Mouse (Mus musculus) forebrain, embryonic 12.5 days (tissue): Measurements from ENCODE around the gene Phxr2. TPM values are rescaled to one million over a fixed set of nuclear protein-coding genes. Genes with fewer than 3 reads are reported as not detected.

Experiments
- ATAC-seq: fragments of 200-750 bp; cut with Nextera tagmentation; 2 replicates; pipeline ENCODE4 v1.8.0; 2017; ENCODE audit warnings: moderate TSS enrichment; ENCODE audit not compliant: low FRiP score
- H3K27ac ChIP-seq: fragments of 300-500 bp; sonication (generic); 2 replicates; pipeline ENCODE4 v1.5.1; 2016; ENCODE audit warnings: mild to moderate bottlenecking
- H3K27me3 ChIP-seq: fragments of 300-500 bp; sonication (generic); 2 replicates; pipeline ENCODE4 v1.6.1; 2016; ENCODE audit warnings: mild to moderate bottlenecking
- H3K36me3 ChIP-seq: fragments of 300-500 bp; sonication (generic); replicated peaks from 2 replicates; pipeline ENCODE4 v1.6.1; 2016; ENCODE audit warnings: mild to moderate bottlenecking
- H3K4me1 ChIP-seq: fragments of 300-500 bp; sonication (generic); 2 replicates; pipeline ENCODE4 v1.6.1; 2016
- H3K4me2 ChIP-seq: fragments of 300-500 bp; sonication (generic); 2 replicates; pipeline ENCODE4 v1.6.1; 2016; ENCODE audit warnings: mild to moderate bottlenecking, moderate library complexity
- H3K4me3 ChIP-seq: fragments of 300-500 bp; sonication (generic); replicated peaks from 2 replicates; pipeline ENCODE4 v1.5.1; 2016; ENCODE audit warnings: mild to moderate bottlenecking
- H3K9ac ChIP-seq: fragments of 300-500 bp; sonication (generic); 2 replicates; pipeline ENCODE4 v1.6.1; 2016; ENCODE audit warnings: mild to moderate bottlenecking
- H3K9me3 ChIP-seq: fragments of 300-500 bp; sonication (generic); 2 replicates; pipeline ENCODE4 v1.6.1; 2016
- WGBS: fragments of 180-500 bp; shearing (Covaris S2); methylation state at CpG from one replicate; pipeline ENCODE4 v1.1.7; 2016; 5-methylcytosine and 5-hydroxymethylcytosine counted together
- polyA plus RNA-seq: library from polyadenylated mRNA; unstranded; fragments of >200 nt; fragmentation: Nextera tagmentation; extraction: Ambion mirVana; gene quantifications from 2 replicates; pipeline ENCODE4 v1.2.1, GENCODE M21; 2016

Gene Phxr2
- polyA plus RNA-seq, 1 experiment from 2014 or later: not detected

DNA sequence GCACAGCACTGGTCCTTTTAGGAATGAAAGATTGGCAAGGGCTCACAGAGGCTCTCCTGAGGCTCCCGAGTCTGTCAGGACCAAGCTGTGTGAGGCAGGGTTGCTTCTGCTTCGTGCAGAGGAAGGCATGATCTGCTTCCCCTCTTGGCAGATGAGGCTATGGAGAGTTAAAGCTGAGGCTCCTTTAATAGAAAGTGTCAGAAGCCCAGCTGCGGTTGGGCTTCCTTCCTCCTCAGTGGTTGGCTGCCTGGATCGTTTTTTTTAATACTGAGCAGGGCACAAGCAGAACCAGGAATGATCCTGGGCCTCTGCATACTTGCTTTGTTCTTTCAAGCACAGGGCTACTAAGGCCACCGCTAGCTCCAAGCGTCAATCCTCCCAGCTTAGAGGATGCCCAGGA is 4.5 kb upstream of the Phxr2 start:
- H3K36me3 ChIP-seq: peaks cover 35% of the 10 kb centered on the region
- no peak overlapping the region for H3K27ac ChIP-seq
- H3K4me1 ChIP-seq: peaks cover 12% of the 10 kb centered on the region; the same call in 1 of the 2 replicates
- H3K4me2 ChIP-seq: no peak overlapping the region
- H3K27me3 ChIP-seq: no peaks in the 10 kb centered on the region
- no peaks in the 10 kb centered on the region for H3K9me3 ChIP-seq
- 48% methylated on average over 6 of the region's 6 CpGs for WGBS
- no peak overlapping the region for H3K9ac ChIP-seq
- no peak overlapping the region for H3K4me3 ChIP-seq
- no peak for ATAC-seq

GRCm38 (mm10) chr10:99127691-99128261 is 1.7 kb upstream of the Phxr2 start:
- WGBS: 86% methylated on average over 11 of the region's 11 CpGs
- peaks cover 12% of the 10 kb centered on the region; the same call in 1 of the 2 replicates for H3K4me1 ChIP-seq
- no peak overlapping the region for H3K4me2 ChIP-seq
- no peak overlapping the region for H3K9ac ChIP-seq
- no peaks in the 10 kb centered on the region for H3K9me3 ChIP-seq
- no peak for ATAC-seq
- H3K27me3 ChIP-seq: no peaks in the 10 kb centered on the region
- H3K27ac ChIP-seq: no peak overlapping the region
- peaks cover 28% of the 10 kb centered on the region for H3K36me3 ChIP-seq
- no peak overlapping the region for H3K4me3 ChIP-seq

DNA sequence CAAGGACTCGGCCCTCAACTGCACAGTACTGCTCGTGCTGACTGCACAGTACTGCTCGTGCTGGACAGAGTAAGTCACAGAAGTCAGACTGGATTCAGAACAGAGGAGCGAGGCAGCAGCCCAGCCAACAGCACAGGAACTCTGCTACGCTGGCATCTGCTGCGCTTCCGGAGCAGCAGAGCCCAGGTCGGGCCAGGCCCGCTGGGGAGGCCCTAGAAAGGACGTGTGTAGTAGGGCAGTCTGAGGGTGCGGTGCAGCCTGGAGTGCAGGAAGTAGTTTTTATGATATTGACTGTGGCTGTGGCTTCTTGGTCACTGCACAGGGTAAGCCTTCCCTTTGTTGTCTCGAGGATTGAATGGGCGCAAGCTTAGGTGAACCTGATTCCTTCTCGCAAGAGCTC is 829 bp upstream of the Phxr2 start:
- Histone ChIP-seq H3K4me3 (no peak overlapping the region), H3K27me3 (no peaks in the 10 kb centered on the region), H3K9me3 (no peaks in the 10 kb centered on the region), H3K4me2 (no peak overlapping the region), H3K27ac (no peak overlapping the region), H3K9ac (no peak overlapping the region), H3K4me1 (peaks cover 10% of the 10 kb centered on the region; the same call in 1 of the 2 replicates), H3K36me3 (peaks cover 25% of the 10 kb centered on the region)
- ATAC-seq: no peak
- 93% methylated on average over 14 of the region's 14 CpGs for WGBS

- Histone ChIP-seq H3K27ac (no peak overlapping the region), H3K4me1 (0 out of 2 replicates have a peak, but pooled peaks cover 7% of the 10 kb centered on the region), H3K4me3 (no peak overlapping the region), H3K36me3 (0 out of 2 replicates have a peak, but pooled peaks cover 2% of the 10 kb centered on the region), H3K27me3 (no peaks in the 10 kb centered on the region), H3K9me3 (no peaks in the 10 kb centered on the region), H3K9ac (no peak overlapping the region), H3K4me2 (no peak overlapping the region)
- WGBS: 93% methylated on average over 4 of the region's 4 CpGs
- ATAC-seq: no peak
These were observed 6.7 kb downstream of the Phxr2 start for GRCm38 (mm10) chr10:99119471-99119870.

DNA sequence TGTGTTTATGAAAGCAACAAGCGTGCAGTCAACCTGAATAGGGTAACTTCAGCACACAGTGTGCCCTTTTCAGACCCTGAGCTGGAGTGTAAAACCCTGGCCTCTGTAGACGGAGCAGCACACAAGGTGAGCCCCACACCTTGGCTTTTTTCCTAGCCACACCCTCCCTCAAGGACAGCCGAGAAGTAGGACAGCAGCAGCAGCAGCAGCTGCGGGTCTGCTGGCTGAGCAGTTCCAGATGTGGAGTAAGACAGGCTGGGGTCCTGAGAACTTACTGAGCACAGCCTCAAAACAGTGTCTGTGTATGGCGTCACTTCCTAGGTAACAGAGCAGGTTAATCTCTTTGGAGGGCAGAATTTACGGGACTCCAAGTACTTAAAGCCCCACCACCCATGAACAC is 7.4 kb downstream of the Phxr2 start:
- Histone ChIP-seq H3K9me3 (no peaks in the 10 kb centered on the region), H3K27ac (no peak overlapping the region), H3K27me3 (no peaks in the 10 kb centered on the region), H3K4me3 (no peak overlapping the region), H3K36me3 (0 out of 2 replicates have a peak, but pooled peaks cover 2% of the 10 kb centered on the region), H3K9ac (no peak overlapping the region), H3K4me2 (no peak overlapping the region), H3K4me1 (0 out of 2 replicates have a peak, but pooled peaks cover 7% of the 10 kb centered on the region)
- WGBS: 77% methylated on average over 6 of the region's 6 CpGs
- no peak for ATAC-seq

- Histone ChIP-seq H3K36me3 (0 out of 2 replicates have a peak, but pooled peaks cover 2% of the 10 kb centered on the region), H3K9ac (no peak overlapping the region), H3K27me3 (no peaks in the 10 kb centered on the region), H3K27ac (no peak overlapping the region), H3K9me3 (no peaks in the 10 kb centered on the region), H3K4me3 (no peak overlapping the region), H3K4me1 (peaks cover 11% of the 10 kb centered on the region; the same call in 1 of the 2 replicates), H3K4me2 (no peak overlapping the region)
- no peak for ATAC-seq
- WGBS: 89% methylated on average over 10 of the region's 10 CpGs
These were observed 8.2 kb downstream of the Phxr2 start for GRCm38 (mm10) chr10:99117876-99118275.

DNA sequence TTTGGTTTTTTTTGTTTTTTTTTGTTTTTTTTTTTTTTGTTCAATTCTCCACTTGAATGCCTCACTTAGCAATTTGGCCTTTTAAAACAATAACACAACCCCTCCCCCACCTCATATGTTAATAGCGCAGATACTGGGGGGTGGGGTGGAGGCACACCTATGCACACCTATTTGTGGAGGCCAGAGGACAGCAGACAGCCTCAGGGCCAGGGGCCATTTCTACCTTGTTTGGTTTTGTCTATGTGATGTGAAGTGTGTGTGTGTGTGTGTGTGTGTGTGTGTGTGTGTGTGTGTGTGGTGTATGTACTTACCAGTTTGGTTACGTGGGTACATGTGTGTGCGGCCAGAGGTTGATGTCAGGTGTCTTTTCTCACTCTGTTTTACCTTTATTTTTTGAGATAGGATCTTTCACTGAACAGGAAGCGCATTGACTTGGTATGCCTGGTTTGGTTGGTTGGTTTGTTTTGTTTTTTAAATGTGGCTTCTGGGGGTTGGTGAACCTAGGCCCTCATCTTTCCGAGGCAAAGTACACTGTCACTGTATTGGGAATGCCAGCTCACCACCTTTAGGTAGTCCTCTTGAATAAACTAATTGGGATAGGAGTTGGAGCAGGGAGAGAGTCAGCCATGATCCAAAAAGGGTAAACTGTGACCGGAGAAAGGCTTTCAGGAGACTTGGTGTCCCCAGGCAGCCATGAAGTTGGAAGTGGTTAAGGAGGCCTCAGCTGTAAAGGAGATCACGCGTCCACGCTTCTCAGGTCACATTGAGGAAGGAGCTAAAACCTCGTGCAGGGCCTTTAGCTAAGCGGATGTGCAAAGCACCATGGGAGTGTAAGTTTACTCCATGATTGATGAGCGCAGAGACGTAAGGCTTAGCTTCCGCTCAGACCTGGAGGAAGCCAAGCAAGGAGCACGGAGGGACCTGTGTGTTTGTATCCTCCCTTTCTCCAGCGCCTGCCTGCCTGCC is 9.2 kb downstream of the Phxr2 start:
- Histone ChIP-seq H3K4me2 (no peak overlapping the region), H3K9ac (no peak overlapping the region)
- 92% methylated on average over 16 of the region's 16 CpGs for WGBS

GRCm38 (mm10) chr10:99116237-99116632 is 9.9 kb downstream of the Phxr2 start:
- no peak for ATAC-seq
- H3K27ac ChIP-seq: no peak overlapping the region
- no peak overlapping the region for H3K9ac ChIP-seq
- 0 out of 2 replicates have a peak, but pooled peaks cover 2% of the 10 kb centered on the region for H3K36me3 ChIP-seq
- no peak overlapping the region for H3K4me3 ChIP-seq
- no peaks in the 10 kb centered on the region for H3K27me3 ChIP-seq
- WGBS: 76% methylated on average over 8 of the region's 8 CpGs
- no peak overlapping the region for H3K4me2 ChIP-seq
- no peaks in the 10 kb centered on the region for H3K9me3 ChIP-seq
- peaks cover 13% of the 10 kb centered on the region for H3K4me1 ChIP-seq

More for the DNA sequence above, 9.2 kb downstream of the Phxr2 start:
- no peak overlapping the region for H3K27ac ChIP-seq
- H3K4me3 ChIP-seq: no peak overlapping the region
- 0 out of 2 replicates have a peak, but pooled peaks cover 2% of the 10 kb centered on the region for H3K36me3 ChIP-seq
- no peak for ATAC-seq
- no peaks in the 10 kb centered on the region for H3K27me3 ChIP-seq
- H3K9me3 ChIP-seq: no peaks in the 10 kb centered on the region
- H3K4me1 ChIP-seq: peaks cover 11% of the 10 kb centered on the region

DNA sequence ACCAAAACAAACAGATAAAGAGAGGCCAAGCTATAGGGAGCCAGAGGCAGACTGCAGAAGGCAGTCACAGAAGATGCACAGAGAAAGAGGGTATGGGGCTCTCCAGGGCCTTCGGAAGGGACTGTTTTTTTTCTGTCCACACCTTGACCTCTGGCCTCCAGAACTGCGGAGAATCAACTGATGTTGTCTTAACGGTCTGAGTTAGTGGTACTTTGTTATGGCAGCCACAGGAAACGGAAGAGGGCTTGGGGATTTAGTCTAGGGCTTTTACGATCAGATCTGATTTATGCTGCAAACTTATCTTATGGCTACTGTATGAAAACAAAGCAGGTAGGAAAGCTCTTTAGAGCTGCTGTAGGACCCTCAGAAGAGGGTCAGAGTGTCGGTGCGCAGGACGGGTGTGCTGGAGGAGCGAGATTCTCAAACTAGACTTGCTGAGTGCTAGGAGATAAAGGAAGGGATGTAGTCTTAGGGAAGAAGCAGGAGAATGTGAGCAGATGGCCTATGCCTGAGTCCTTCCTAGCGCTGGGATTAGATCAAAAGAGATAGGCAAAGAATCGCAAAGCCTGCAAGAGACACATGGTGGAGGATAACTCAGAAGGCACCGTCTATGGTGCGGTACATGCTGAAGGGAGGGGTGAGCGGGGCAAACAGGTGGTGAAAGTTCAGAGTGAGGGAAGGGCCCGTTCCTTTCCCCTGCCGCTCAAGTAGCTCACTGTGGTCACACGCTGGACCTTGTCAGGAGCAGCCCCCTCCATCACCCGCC is 10.5 kb downstream of the Phxr2 start:
- 0 out of 2 replicates have a peak overlapping the region, but pooled peaks have one; percentile 42 for H3K27ac ChIP-seq
- ATAC-seq: no peak
- no peak overlapping the region for H3K4me2 ChIP-seq

GRCm38 (mm10) chr10:99114295-99114694 is 11.8 kb downstream of the Phxr2 start:
- H3K27ac ChIP-seq: no peak overlapping the region
- H3K36me3 ChIP-seq: peaks cover 16% of the 10 kb centered on the region
- peaks cover 19% of the 10 kb centered on the region for H3K4me1 ChIP-seq
- H3K27me3 ChIP-seq: no peaks in the 10 kb centered on the region
- 87% methylated on average over 8 of the region's 8 CpGs for WGBS
- no peak for ATAC-seq
- H3K4me2 ChIP-seq: no peak overlapping the region
- H3K9ac ChIP-seq: no peak overlapping the region
- no peaks in the 10 kb centered on the region for H3K9me3 ChIP-seq
- H3K4me3 ChIP-seq: no peak overlapping the region

More for the DNA sequence above, 10.5 kb downstream of the Phxr2 start:
- peaks cover 5% of the 10 kb centered on the region; the same call in 1 of the 2 replicates for H3K36me3 ChIP-seq
- WGBS: 68% methylated on average over 18 of the region's 18 CpGs
- H3K27me3 ChIP-seq: no peaks in the 10 kb centered on the region
- H3K9ac ChIP-seq: no peak overlapping the region
- no peaks in the 10 kb centered on the region for H3K9me3 ChIP-seq
- peaks cover 17% of the 10 kb centered on the region for H3K4me1 ChIP-seq
- no peak overlapping the region for H3K4me3 ChIP-seq

DNA sequence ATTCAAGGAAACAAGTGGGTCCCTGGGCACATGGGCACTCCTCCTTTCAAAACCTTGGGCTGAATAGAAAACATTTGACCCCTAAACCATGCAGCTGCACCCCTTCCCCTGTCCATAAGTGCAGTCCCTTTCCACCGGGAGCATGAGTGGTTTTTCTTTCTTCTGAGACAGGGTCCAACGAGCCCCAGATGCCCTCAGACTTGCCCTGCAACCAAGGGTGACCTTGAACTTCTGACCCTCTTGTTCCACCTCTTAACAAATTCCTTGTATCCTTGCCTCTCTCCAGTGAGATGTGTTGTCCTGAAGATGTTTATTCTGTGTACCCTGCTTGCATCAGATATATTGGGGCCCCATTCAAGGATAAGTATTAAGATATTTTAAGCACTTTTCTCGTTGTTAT is 12.6 kb downstream of the Phxr2 start:
- Histone ChIP-seq H3K9me3 (no peaks in the 10 kb centered on the region), H3K9ac (no peak overlapping the region), H3K27ac (no peak overlapping the region), H3K4me1 (peaks cover 26% of the 10 kb centered on the region), H3K4me3 (no peak overlapping the region), H3K36me3 (peaks cover 22% of the 10 kb centered on the region), H3K4me2 (no peak overlapping the region), H3K27me3 (no peaks in the 10 kb centered on the region)
- 57% methylated on average over 3 of the region's 3 CpGs for WGBS
- ATAC-seq: no peak
